Mouse (Mus musculus) stomach, embryonic 16.5 days (tissue): Measurements from ENCODE around the gene B4galnt1. TPM values are rescaled to one million over a fixed set of nuclear protein-coding genes. Genes with fewer than 3 reads are reported as not detected.
"Not testable (repeated sequence)": the region's sequence is repeated elsewhere in the genome, so short reads cannot be mapped to it uniquely, and the experiment has no call there.

ENCODE experiments used
- ATAC-seq: fragments of 200-750 bp; cut with Nextera tagmentation; 2 replicates; pipeline ENCODE4 v1.8.0; 2017; ENCODE audit warnings: moderate number of reproducible peaks, moderate TSS enrichment; ENCODE audit not compliant: insufficient read depth, low FRiP score
- H3K27ac ChIP-seq: fragments of 300-500 bp; sonication (generic); 2 replicates; pipeline ENCODE4 v1.5.1; 2014; ENCODE audit warnings: low read length
- H3K27me3 ChIP-seq: fragments of 300-500 bp; sonication (generic); 2 replicates; pipeline ENCODE4 v1.6.1; 2014; ENCODE audit warnings: low read length, control low read depth, mixed read lengths; ENCODE audit not compliant: control insufficient read depth, insufficient read depth
- H3K36me3 ChIP-seq: fragments of 300-500 bp; sonication (generic); 2 replicates; pipeline ENCODE4 v1.6.1; 2014; ENCODE audit warnings: low read length; ENCODE audit not compliant: control insufficient read depth, insufficient read depth
- H3K4me1 ChIP-seq: fragments of 300-500 bp; sonication (generic); 2 replicates; pipeline ENCODE4 v1.6.1; 2014; ENCODE audit warnings: low read length, control low read depth, mixed read lengths; ENCODE audit not compliant: control insufficient read depth, insufficient read depth
- H3K4me2 ChIP-seq: fragments of 300-500 bp; sonication (generic); 2 replicates; pipeline ENCODE4 v1.6.1; 2014; ENCODE audit warnings: low read depth, low read length, mixed read lengths
- H3K4me3 ChIP-seq: fragments of 300-500 bp; sonication (generic); replicated peaks from 2 replicates; pipeline ENCODE4 v1.5.1; 2014; ENCODE audit warnings: mild to moderate bottlenecking, low read length
- H3K9ac ChIP-seq: fragments of 300-500 bp; sonication (generic); 2 replicates; pipeline ENCODE4 v1.6.1; 2014; ENCODE audit warnings: low read length
- H3K9me3 ChIP-seq: fragments of 300-500 bp; sonication (generic); replicated peaks from 2 replicates; pipeline ENCODE4 v1.6.1; 2016; ENCODE audit warnings: low read length, control low read depth; ENCODE audit not compliant: control insufficient read depth
- WGBS: fragments of 180-500 bp; shearing (Covaris S2); extraction: QIAGEN DNeasy Blood & Tissue Kit; methylation state at CpG from one replicate; pipeline ENCODE4 v1.1.7; 2014; 5-methylcytosine and 5-hydroxymethylcytosine counted together
- polyA plus RNA-seq: library from polyadenylated mRNA; unstranded; fragments of >200 nt; fragmentation: Nextera tagmentation; extraction: Ambion mirVana; gene quantifications from 2 replicates; pipeline ENCODE4 v1.2.1, GENCODE M21; 2015

B4galnt1 gene
- polyA plus RNA-seq, 1 experiment from 2014 or later: 29.3 TPM

GRCm38 (mm10) chr10:127162771-127163261, 2.2 kb upstream of the B4galnt1 start:
- not testable (repeated sequence) for H3K9ac ChIP-seq, H3K27ac ChIP-seq, H3K36me3 ChIP-seq, H3K4me3 ChIP-seq, ATAC-seq, H3K9me3 ChIP-seq, H3K4me2 ChIP-seq
- Histone ChIP-seq H3K27me3 (peaks cover 20% of the 10 kb centered on the region), H3K4me1 (peaks cover 12% of the 10 kb centered on the region; the same call in 1 of the 2 replicates)
- 41% methylated on average over 7 of the region's 7 CpGs for WGBS

- Histone ChIP-seq H3K27me3 (peaks cover 26% of the 10 kb centered on the region), H3K36me3 (no peaks in the 10 kb centered on the region), H3K9me3 (no peaks in the 10 kb centered on the region), H3K4me1 (peaks cover 15% of the 10 kb centered on the region; the same call in 1 of the 2 replicates), H3K27ac (peak overlapping the region; percentile 41; the same call in 1 of the 2 replicates), H3K9ac (peak overlapping the region; percentile 86; the same call in 1 of the 2 replicates), H3K4me2 (peak overlapping the region; percentile 100; the same call in 1 of the 2 replicates), H3K4me3 (no peak overlapping the region)
- WGBS: 88% methylated on average over 4 of the region's 4 CpGs
- ATAC-seq: no peak
Observed at GRCm38 (mm10) chr10:127164190-127164589, 835 bp upstream of the B4galnt1 start.

GRCm38 (mm10) chr10:127165354-127165653, 279 bp downstream of the B4galnt1 start:
- Histone ChIP-seq H3K9ac (peak overlapping the region; percentile 86), H3K36me3 (no peaks in the 10 kb centered on the region), H3K27ac (peak overlapping the region; percentile 86), H3K27me3 (peaks cover 35% of the 10 kb centered on the region), H3K4me1 (peaks cover 20% of the 10 kb centered on the region), H3K4me3 (peak overlapping the region; percentile 59), H3K4me2 (peak overlapping the region; percentile 100), H3K9me3 (no peaks in the 10 kb centered on the region)
- ATAC-seq: peak; percentile 30; the same call in 1 of the 2 replicates
- under 1% methylated on average over 42 of the region's 42 CpGs for WGBS

- ATAC-seq: peak; percentile 46
- Histone ChIP-seq H3K4me2 (peak overlapping the region; percentile 100), H3K9me3 (no peaks in the 10 kb centered on the region), H3K4me1 (peaks cover 26% of the 10 kb centered on the region), H3K27ac (peak overlapping the region; percentile 86), H3K9ac (peak overlapping the region; percentile 86), H3K36me3 (no peaks in the 10 kb centered on the region), H3K27me3 (peaks cover 39% of the 10 kb centered on the region), H3K4me3 (peak overlapping the region; percentile 59)
- WGBS: under 1% methylated on average over 56 of the region's 56 CpGs
Observed at GRCm38 (mm10) chr10:127165654-127166403, 804 bp downstream of the B4galnt1 start.

- 7% methylated on average over 11 of the region's 11 CpGs for WGBS
- ATAC-seq: no peak
- H3K4me3 ChIP-seq: peak overlapping the region; percentile 59
- H3K9me3 ChIP-seq: no peaks in the 10 kb centered on the region
- peak overlapping the region; percentile 86 for H3K9ac ChIP-seq
- H3K27me3 ChIP-seq: peaks cover 39% of the 10 kb centered on the region
- H3K4me2 ChIP-seq: peak overlapping the region; percentile 100
- H3K27ac ChIP-seq: peak overlapping the region; percentile 86
- no peaks in the 10 kb centered on the region for H3K36me3 ChIP-seq
- peaks cover 29% of the 10 kb centered on the region for H3K4me1 ChIP-seq
Observed at GRCm38 (mm10) chr10:127166404-127166715, 1.3 kb downstream of the B4galnt1 start.

GRCm38 (mm10) chr10:127166771-127167613, 2.0 kb downstream of the B4galnt1 start:
- WGBS: 25% methylated on average over 15 of the region's 15 CpGs

GRCm38 (mm10) chr10:127167614-127168192, 2.7 kb downstream of the B4galnt1 start:
- peak overlapping the region; percentile 59 for H3K4me3 ChIP-seq
- peaks cover 29% of the 10 kb centered on the region for H3K4me1 ChIP-seq
- H3K4me2 ChIP-seq: peak overlapping the region; percentile 100
- no peaks in the 10 kb centered on the region for H3K36me3 ChIP-seq
- H3K9ac ChIP-seq: peak overlapping the region; percentile 86; the same call in 1 of the 2 replicates
- peak overlapping the region; percentile 86 for H3K27ac ChIP-seq
- no peaks in the 10 kb centered on the region for H3K9me3 ChIP-seq
- H3K27me3 ChIP-seq: peaks cover 39% of the 10 kb centered on the region
- ATAC-seq: no peak
- WGBS: 33% methylated on average over 10 of the region's 10 CpGs

More at GRCm38 (mm10) chr10:127166771-127167613, 2.0 kb downstream of the B4galnt1 start:
- Histone ChIP-seq H3K4me1 (peaks cover 29% of the 10 kb centered on the region), H3K9me3 (no peaks in the 10 kb centered on the region), H3K36me3 (no peaks in the 10 kb centered on the region), H3K4me3 (peak overlapping the region; percentile 59), H3K4me2 (peak overlapping the region; percentile 100), H3K27ac (peak overlapping the region; percentile 86), H3K9ac (peak overlapping the region; percentile 86), H3K27me3 (peaks cover 39% of the 10 kb centered on the region)
- no peak for ATAC-seq

GRCm38 (mm10) chr10:127170002-127170401, 5.0 kb downstream of the B4galnt1 start:
- peak overlapping the region; percentile 42 for H3K4me3 ChIP-seq
- WGBS: 10% methylated on average over 22 of the region's 22 CpGs
- no peak overlapping the region for H3K9ac ChIP-seq
- peak overlapping the region; percentile 69 for H3K4me2 ChIP-seq
- H3K27ac ChIP-seq: no peak overlapping the region
- H3K4me1 ChIP-seq: peaks cover 24% of the 10 kb centered on the region
- no peaks in the 10 kb centered on the region for H3K9me3 ChIP-seq
- H3K27me3 ChIP-seq: peaks cover 39% of the 10 kb centered on the region
- H3K36me3 ChIP-seq: no peaks in the 10 kb centered on the region
- no peak for ATAC-seq
